Mouse (Mus musculus): Measurements from ENCODE around the gene Clpx.
"Not testable (repeated sequence)": the region's sequence is repeated elsewhere in the genome, so short reads cannot be mapped to it uniquely, and the experiment has no call there.

Clpx gene

GRCm38 (mm10) chr9:65293973-65294715 lies at the start of gene Clpx:
Gene Clpx (plus strand): TSS chr9:65294260.
- peak; percentile 99 for DNase-seq

GRCm38 (mm10) chr9:65247502-65248376 lies 46.3 kb upstream of the Clpx start:
- peak; percentile 15 for DNase-seq

- DNase-seq, result peak; percentile 27
Observed at GRCm38 (mm10) chr9:65248377-65248690, 45.7 kb upstream of the Clpx start.

GRCm38 (mm10) chr9:65252026-65252425 lies 42.0 kb upstream of the Clpx start:
- no peak for DNase-seq

- DNase-seq, result no peak
Observed at GRCm38 (mm10) chr9:65255906-65256600, 38.0 kb upstream of the Clpx start.

- no peak for DNase-seq
Observed at GRCm38 (mm10) chr9:65257218-65257910, 36.7 kb upstream of the Clpx start.

GRCm38 (mm10) chr9:65259366-65259765 lies 34.7 kb upstream of the Clpx start:
- no peak for DNase-seq

GRCm38 (mm10) chr9:65261591-65262230 lies 32.3 kb upstream of the Clpx start:
- DNase-seq, result peak; percentile 42

- DNase-seq, result no peak
Observed at GRCm38 (mm10) chr9:65262641-65263120, 31.4 kb upstream of the Clpx start.

GRCm38 (mm10) chr9:65264959-65265358 lies 29.1 kb upstream of the Clpx start, which contains the start of gene Cilp:
Gene Cilp (plus strand): TSS chr9:65265180.
- peak; percentile 53 for DNase-seq

GRCm38 (mm10) chr9:65267742-65268515 lies 26.1 kb upstream of the Clpx start:
- peak; percentile 70 for DNase-seq

GRCm38 (mm10) chr9:65273048-65273809 lies 20.8 kb upstream of the Clpx start:
- peak; percentile 41 for DNase-seq

GRCm38 (mm10) chr9:65273873-65274272 lies 20.2 kb upstream of the Clpx start:
- DNase-seq, result no peak

GRCm38 (mm10) chr9:65274851-65275250 lies 19.2 kb upstream of the Clpx start:
- not testable (repeated sequence) for DNase-seq

- no peak for DNase-seq
Observed at GRCm38 (mm10) chr9:65275810-65276530, 18.1 kb upstream of the Clpx start.

GRCm38 (mm10) chr9:65281536-65282151 lies 12.4 kb upstream of the Clpx start:
- no peak for DNase-seq

GRCm38 (mm10) chr9:65283301-65283700 lies 10.8 kb upstream of the Clpx start:
- peak; percentile 67 for DNase-seq

GRCm38 (mm10) chr9:65288252-65288651 lies 5.8 kb upstream of the Clpx start:
- DNase-seq, result not testable (repeated sequence)

GRCm38 (mm10) chr9:65289988-65290387 lies 4.1 kb upstream of the Clpx start:
- peak; percentile 82 for DNase-seq

Measured in kidney, postnatal 14 days (tissue).